Mouse (Mus musculus): ENCODE measurements at regions not wholly inside any gene's neighbourhood (a gene's known extent, or its start where the extent isn't known, plus 50 kb on each side); places are given as distances from the start of the nearest gene placed in this dataset.

- Histone ChIP-seq H3K4me3 (replicated peaks; ENCODE audit: low read length) (no peak overlapping the region), H3K36me3 (ENCODE audit: insufficient read depth, low read length) (no peaks in the 10 kb centered on the region), H3K27me3 (ENCODE audit: insufficient read depth, low read length) (no peaks in the 10 kb centered on the region), H3K4me1 (replicated peaks; ENCODE audit: low read depth, low read length) (no peaks in the 10 kb centered on the region), H3K9me3 (ENCODE audit: low read length) (no peaks in the 10 kb centered on the region)
- no peak for TF ChIP-seq POU5F1 (IDR thresholded peaks at IDR 0.05; ENCODE audit: borderline replicate concordance, low read length)
- no peak for TF ChIP-seq NANOG (IDR thresholded peaks at IDR 0.05; ENCODE audit: borderline replicate concordance, low read length)
These were observed 232.4 kb upstream of the Vrk2 start for GRCm38 (mm10) chr11:26826194-26826593.

GRCm38 (mm10) chr11:26824080-26824727 is 230.4 kb upstream of the Vrk2 start:
- H3K27me3 ChIP-seq (ENCODE audit: insufficient read depth, low read length) = no peaks in the 10 kb centered on the region
- no peaks in the 10 kb centered on the region for H3K9me3 ChIP-seq (ENCODE audit: low read length)
- no peaks in the 10 kb centered on the region for H3K4me1 ChIP-seq (replicated peaks; ENCODE audit: low read depth, low read length)
- H3K4me3 ChIP-seq (replicated peaks; ENCODE audit: low read length) = no peak overlapping the region
- H3K36me3 ChIP-seq (ENCODE audit: insufficient read depth, low read length) = no peaks in the 10 kb centered on the region
- TF ChIP-seq CTCF (conservative IDR thresholded peaks at IDR 0.05; ENCODE audit: low read length) = no peak

- no peaks in the 10 kb centered on the region for H3K9me3 ChIP-seq (ENCODE audit: low read length)
- H3K4me3 ChIP-seq (replicated peaks; ENCODE audit: low read length) = no peak overlapping the region
- TF ChIP-seq POU5F1 (IDR thresholded peaks at IDR 0.05; ENCODE audit: borderline replicate concordance, low read length) (no peak), CTCF (conservative IDR thresholded peaks at IDR 0.05; ENCODE audit: low read length) (no peak), NANOG (IDR thresholded peaks at IDR 0.05; ENCODE audit: borderline replicate concordance, low read length) (no peak)
- H3K27me3 ChIP-seq (ENCODE audit: insufficient read depth, low read length) = no peaks in the 10 kb centered on the region
- no peaks in the 10 kb centered on the region for H3K36me3 ChIP-seq (ENCODE audit: insufficient read depth, low read length)
- H3K4me1 ChIP-seq (replicated peaks; ENCODE audit: low read depth, low read length) = no peaks in the 10 kb centered on the region
These were observed 227.3 kb upstream of the Vrk2 start for GRCm38 (mm10) chr11:26821091-26821490.

GRCm38 (mm10) chr11:26817316-26817715 is 223.5 kb upstream of the Vrk2 start:
- Histone ChIP-seq H3K4me1 (replicated peaks; ENCODE audit: low read depth, low read length) (no peaks in the 10 kb centered on the region), H3K4me3 (replicated peaks; ENCODE audit: low read length) (no peak overlapping the region), H3K9me3 (ENCODE audit: low read length) (no peaks in the 10 kb centered on the region), H3K27me3 (ENCODE audit: insufficient read depth, low read length) (no peaks in the 10 kb centered on the region), H3K36me3 (ENCODE audit: insufficient read depth, low read length) (no peaks in the 10 kb centered on the region)
- TF ChIP-seq CTCF (conservative IDR thresholded peaks at IDR 0.05; ENCODE audit: low read length) (no peak), NANOG (IDR thresholded peaks at IDR 0.05; ENCODE audit: borderline replicate concordance, low read length) (no peak), POU5F1 (IDR thresholded peaks at IDR 0.05; ENCODE audit: borderline replicate concordance, low read length) (no peak)

GRCm38 (mm10) chr11:26815104-26815503 is 221.3 kb upstream of the Vrk2 start:
- Histone ChIP-seq H3K9me3 (ENCODE audit: low read length) (no peaks in the 10 kb centered on the region), H3K36me3 (ENCODE audit: insufficient read depth, low read length) (no peaks in the 10 kb centered on the region), H3K4me1 (replicated peaks; ENCODE audit: low read depth, low read length) (no peaks in the 10 kb centered on the region), H3K4me3 (replicated peaks; ENCODE audit: low read length) (no peak overlapping the region), H3K27me3 (ENCODE audit: insufficient read depth, low read length) (no peaks in the 10 kb centered on the region)
- TF ChIP-seq POU5F1 (IDR thresholded peaks at IDR 0.05; ENCODE audit: borderline replicate concordance, low read length) (no peak), NANOG (IDR thresholded peaks at IDR 0.05; ENCODE audit: borderline replicate concordance, low read length) (no peak), CTCF (conservative IDR thresholded peaks at IDR 0.05; ENCODE audit: low read length) (no peak)

- H3K4me1 ChIP-seq (replicated peaks; ENCODE audit: low read depth, low read length) = no peaks in the 10 kb centered on the region
- no peaks in the 10 kb centered on the region for H3K27me3 ChIP-seq (ENCODE audit: insufficient read depth, low read length)
- TF ChIP-seq CTCF (conservative IDR thresholded peaks at IDR 0.05; ENCODE audit: low read length) (no peak), NANOG (IDR thresholded peaks at IDR 0.05; ENCODE audit: borderline replicate concordance, low read length) (no peak), POU5F1 (IDR thresholded peaks at IDR 0.05; ENCODE audit: borderline replicate concordance, low read length) (no peak)
These were observed 220.8 kb upstream of the Vrk2 start for GRCm38 (mm10) chr11:26814601-26815000.

GRCm38 (mm10) chr11:26802249-26802941 is 208.6 kb upstream of the Vrk2 start:
- no peaks in the 10 kb centered on the region for H3K27me3 ChIP-seq (ENCODE audit: insufficient read depth, low read length)
- no peak for TF ChIP-seq POU5F1 (IDR thresholded peaks at IDR 0.05; ENCODE audit: borderline replicate concordance, low read length)
- no peak overlapping the region for H3K4me3 ChIP-seq (replicated peaks; ENCODE audit: low read length)
- peaks cover 8% of the 10 kb centered on the region; the same call in 1 of the 2 replicates for H3K4me1 ChIP-seq (replicated peaks; ENCODE audit: low read depth, low read length)
- no peaks in the 10 kb centered on the region for H3K9me3 ChIP-seq (ENCODE audit: low read length)
- H3K36me3 ChIP-seq (ENCODE audit: insufficient read depth, low read length) = no peaks in the 10 kb centered on the region

More at GRCm38 (mm10) chr11:26814601-26815000, 220.8 kb upstream of the Vrk2 start:
- Histone ChIP-seq H3K4me3 (replicated peaks; ENCODE audit: low read length) (no peak overlapping the region), H3K9me3 (ENCODE audit: low read length) (no peaks in the 10 kb centered on the region), H3K36me3 (ENCODE audit: insufficient read depth, low read length) (no peaks in the 10 kb centered on the region)

- Histone ChIP-seq H3K36me3 (ENCODE audit: insufficient read depth, low read length) (no peaks in the 10 kb centered on the region), H3K4me1 (replicated peaks; ENCODE audit: low read depth, low read length) (peaks cover 8% of the 10 kb centered on the region; the same call in 1 of the 2 replicates), H3K27me3 (ENCODE audit: insufficient read depth, low read length) (no peaks in the 10 kb centered on the region), H3K4me3 (replicated peaks; ENCODE audit: low read length) (no peak overlapping the region), H3K9me3 (ENCODE audit: low read length) (no peaks in the 10 kb centered on the region)
- no peak for TF ChIP-seq CTCF (conservative IDR thresholded peaks at IDR 0.05; ENCODE audit: low read length)
- TF ChIP-seq NANOG (IDR thresholded peaks at IDR 0.05; ENCODE audit: borderline replicate concordance, low read length) = peak; percentile 27; the same call in 1 of the 2 replicates
- no peak for TF ChIP-seq POU5F1 (IDR thresholded peaks at IDR 0.05; ENCODE audit: borderline replicate concordance, low read length)
These were observed 206.5 kb upstream of the Vrk2 start for GRCm38 (mm10) chr11:26800296-26800695.

- no peaks in the 10 kb centered on the region for H3K4me1 ChIP-seq (replicated peaks; ENCODE audit: low read depth, low read length)
These were observed 200.8 kb upstream of the Vrk2 start for GRCm38 (mm10) chr11:26794629-26794966.

More at GRCm38 (mm10) chr11:26794629-26794966, 200.8 kb upstream of the Vrk2 start:
- Histone ChIP-seq H3K36me3 (ENCODE audit: insufficient read depth, low read length) (no peaks in the 10 kb centered on the region), H3K9me3 (ENCODE audit: low read length) (no peaks in the 10 kb centered on the region), H3K27me3 (ENCODE audit: insufficient read depth, low read length) (no peaks in the 10 kb centered on the region), H3K4me3 (replicated peaks; ENCODE audit: low read length) (no peak overlapping the region)
- no peak for TF ChIP-seq NANOG (IDR thresholded peaks at IDR 0.05; ENCODE audit: borderline replicate concordance, low read length)
- TF ChIP-seq POU5F1 (IDR thresholded peaks at IDR 0.05; ENCODE audit: borderline replicate concordance, low read length) = no peak
- no peak for TF ChIP-seq CTCF (conservative IDR thresholded peaks at IDR 0.05; ENCODE audit: low read length)

Measured in E14TG2a.4 (cell line).